Mouse (Mus musculus): Measurements from ENCODE around the gene Ttll4. TPM values are rescaled to one million over a fixed set of nuclear protein-coding genes. Genes with fewer than 3 reads are reported as not detected.

The Ttll4 gene
- total RNA-seq, 1 experiment, result 45.2 TPM

GRCm38 (mm10) chr1:74698791-74699190, 37.2 kb downstream of the Ttll4 start:
- Histone ChIP-seq H3K27ac (ENCODE audit: insufficient read depth, low read depth, low read length, poor library complexity, severe bottlenecking) (no peak overlapping the region), H3K4me3 (ENCODE audit: insufficient read depth in 1 of 2, low read depth in 1 of 2, low read length in 2 of 2, poor library complexity in 1 of 2, severe bottlenecking in 1 of 2) (no peak overlapping the region), H3K4me1 (ENCODE audit: control insufficient read depth in 2 of 2, insufficient read depth in 2 of 2, low read length in 2 of 2, poor library complexity in 1 of 2) (no peaks in the 10 kb centered on the region), H3K9me3 (ENCODE audit: control insufficient read depth, insufficient read depth, low read depth, low read length) (no peaks in the 10 kb centered on the region), H3K36me3 (ENCODE audit: control insufficient read depth, insufficient read depth, low read length, poor library complexity, severe bottlenecking) (peaks cover 29% of the 10 kb centered on the region), H3K9ac (ENCODE audit: insufficient read depth, low read depth, low read length, poor library complexity, severe bottlenecking) (no peak overlapping the region)
- in situ Hi-C loops (cut with MboI; ENCODE audit: low sequenced_read_pairs in 2 of 2, unreplicated experiment in 2 of 2), result no loop called here
- no peak for TF ChIP-seq MAFK (IDR thresholded peaks at IDR 0.05; ENCODE audit: insufficient read depth, low read depth, low read length)
- no peak for TF ChIP-seq HCFC1 (IDR thresholded peaks at IDR 0.05; ENCODE audit: borderline replicate concordance, insufficient read depth, low read length)
- TF ChIP-seq ZC3H11A (IDR thresholded peaks at IDR 0.05; ENCODE audit: borderline replicate concordance, low read depth, low read length), result no peak
- no peak for TF ChIP-seq ZNF384 (IDR thresholded peaks at IDR 0.05; ENCODE audit: low read depth, low read length)
- no peak for TF ChIP-seq CHD2 (IDR thresholded peaks at IDR 0.05; ENCODE audit: low read depth, low read length)
- no peak for DNase-seq (ENCODE audit: low read depth, low spot score)

- Histone ChIP-seq H3K4me3 (ENCODE audit: insufficient read depth in 1 of 2, low read depth in 1 of 2, low read length in 2 of 2, poor library complexity in 1 of 2, severe bottlenecking in 1 of 2) (no peak overlapping the region), H3K9ac (ENCODE audit: insufficient read depth, low read depth, low read length, poor library complexity, severe bottlenecking) (no peak overlapping the region), H3K9me3 (ENCODE audit: control insufficient read depth, insufficient read depth, low read depth, low read length) (no peaks in the 10 kb centered on the region), H3K4me1 (ENCODE audit: control insufficient read depth in 2 of 2, insufficient read depth in 2 of 2, low read length in 2 of 2, poor library complexity in 1 of 2) (no peaks in the 10 kb centered on the region), H3K36me3 (ENCODE audit: control insufficient read depth, insufficient read depth, low read length, poor library complexity, severe bottlenecking) (peaks cover 14% of the 10 kb centered on the region), H3K27ac (ENCODE audit: insufficient read depth, low read depth, low read length, poor library complexity, severe bottlenecking) (no peak overlapping the region)
- in situ Hi-C loops (cut with MboI; ENCODE audit: low sequenced_read_pairs in 2 of 2, unreplicated experiment in 2 of 2), result no loop called here
- TF ChIP-seq MAFK (IDR thresholded peaks at IDR 0.05; ENCODE audit: insufficient read depth, low read depth, low read length) (no peak), ZC3H11A (IDR thresholded peaks at IDR 0.05; ENCODE audit: borderline replicate concordance, low read depth, low read length) (no peak), CHD2 (IDR thresholded peaks at IDR 0.05; ENCODE audit: low read depth, low read length) (no peak), HCFC1 (IDR thresholded peaks at IDR 0.05; ENCODE audit: borderline replicate concordance, insufficient read depth, low read length) (no peak), ZNF384 (IDR thresholded peaks at IDR 0.05; ENCODE audit: low read depth, low read length) (no peak)
- no peak for DNase-seq (ENCODE audit: low read depth, low spot score)
Observed at GRCm38 (mm10) chr1:74702142-74702553, 40.6 kb downstream of the Ttll4 start.

- no peak for DNase-seq (ENCODE audit: low read depth, low spot score)
- Histone ChIP-seq H3K9me3 (ENCODE audit: control insufficient read depth, insufficient read depth, low read depth, low read length) (no peaks in the 10 kb centered on the region), H3K36me3 (ENCODE audit: control insufficient read depth, insufficient read depth, low read length, poor library complexity, severe bottlenecking) (peaks cover under 1% of the 10 kb centered on the region; the same call in 1 of the 2 replicates), H3K4me3 (ENCODE audit: insufficient read depth in 1 of 2, low read depth in 1 of 2, low read length in 2 of 2, poor library complexity in 1 of 2, severe bottlenecking in 1 of 2) (no peak overlapping the region), H3K9ac (ENCODE audit: insufficient read depth, low read depth, low read length, poor library complexity, severe bottlenecking) (no peak overlapping the region), H3K4me1 (ENCODE audit: control insufficient read depth in 2 of 2, insufficient read depth in 2 of 2, low read length in 2 of 2, poor library complexity in 1 of 2) (no peaks in the 10 kb centered on the region), H3K27ac (ENCODE audit: insufficient read depth, low read depth, low read length, poor library complexity, severe bottlenecking) (no peak overlapping the region)
- no peak for TF ChIP-seq HCFC1 (IDR thresholded peaks at IDR 0.05; ENCODE audit: borderline replicate concordance, insufficient read depth, low read length)
- TF ChIP-seq MAFK (IDR thresholded peaks at IDR 0.05; ENCODE audit: insufficient read depth, low read depth, low read length), result no peak
- TF ChIP-seq CHD2 (IDR thresholded peaks at IDR 0.05; ENCODE audit: low read depth, low read length), result no peak
- no peak for TF ChIP-seq ZNF384 (IDR thresholded peaks at IDR 0.05; ENCODE audit: low read depth, low read length)
- TF ChIP-seq ZC3H11A (IDR thresholded peaks at IDR 0.05; ENCODE audit: borderline replicate concordance, low read depth, low read length), result no peak
- in situ Hi-C loops (cut with MboI; ENCODE audit: low sequenced_read_pairs in 2 of 2, unreplicated experiment in 2 of 2), result no loop called here
Observed at GRCm38 (mm10) chr1:74704156-74704555, 42.6 kb downstream of the Ttll4 start.

GRCm38 (mm10) chr1:74705016-74705415, 43.5 kb downstream of the Ttll4 start:
- Histone ChIP-seq H3K36me3 (ENCODE audit: control insufficient read depth, insufficient read depth, low read length, poor library complexity, severe bottlenecking) (no peaks in the 10 kb centered on the region), H3K4me1 (ENCODE audit: control insufficient read depth in 2 of 2, insufficient read depth in 2 of 2, low read length in 2 of 2, poor library complexity in 1 of 2) (no peaks in the 10 kb centered on the region), H3K27ac (ENCODE audit: insufficient read depth, low read depth, low read length, poor library complexity, severe bottlenecking) (no peak overlapping the region), H3K4me3 (ENCODE audit: insufficient read depth in 1 of 2, low read depth in 1 of 2, low read length in 2 of 2, poor library complexity in 1 of 2, severe bottlenecking in 1 of 2) (no peak overlapping the region), H3K9me3 (ENCODE audit: control insufficient read depth, insufficient read depth, low read depth, low read length) (no peaks in the 10 kb centered on the region), H3K9ac (ENCODE audit: insufficient read depth, low read depth, low read length, poor library complexity, severe bottlenecking) (no peak overlapping the region)
- in situ Hi-C loops (cut with MboI; ENCODE audit: low sequenced_read_pairs in 2 of 2, unreplicated experiment in 2 of 2), result no loop called here
- TF ChIP-seq CHD2 (IDR thresholded peaks at IDR 0.05; ENCODE audit: low read depth, low read length) (no peak), HCFC1 (IDR thresholded peaks at IDR 0.05; ENCODE audit: borderline replicate concordance, insufficient read depth, low read length) (no peak), ZC3H11A (IDR thresholded peaks at IDR 0.05; ENCODE audit: borderline replicate concordance, low read depth, low read length) (no peak), MAFK (IDR thresholded peaks at IDR 0.05; ENCODE audit: insufficient read depth, low read depth, low read length) (no peak), ZNF384 (IDR thresholded peaks at IDR 0.05; ENCODE audit: low read depth, low read length) (no peak)
- no peak for DNase-seq (ENCODE audit: low read depth, low spot score)

GRCm38 (mm10) chr1:74709566-74709965, 48.0 kb downstream of the Ttll4 start:
- Histone ChIP-seq H3K36me3 (ENCODE audit: control insufficient read depth, insufficient read depth, low read length, poor library complexity, severe bottlenecking) (no peaks in the 10 kb centered on the region), H3K4me3 (ENCODE audit: insufficient read depth in 1 of 2, low read depth in 1 of 2, low read length in 2 of 2, poor library complexity in 1 of 2, severe bottlenecking in 1 of 2) (no peak overlapping the region), H3K9me3 (ENCODE audit: control insufficient read depth, insufficient read depth, low read depth, low read length) (no peaks in the 10 kb centered on the region), H3K4me1 (ENCODE audit: control insufficient read depth in 2 of 2, insufficient read depth in 2 of 2, low read length in 2 of 2, poor library complexity in 1 of 2) (0 out of 4 replicates have a peak, but pooled peaks cover 0 to 4% of the 10 kb centered on the region in 2 experiments), H3K9ac (ENCODE audit: insufficient read depth, low read depth, low read length, poor library complexity, severe bottlenecking) (no peak overlapping the region), H3K27ac (ENCODE audit: insufficient read depth, low read depth, low read length, poor library complexity, severe bottlenecking) (no peak overlapping the region)
- in situ Hi-C loops (cut with MboI; ENCODE audit: low sequenced_read_pairs in 2 of 2, unreplicated experiment in 2 of 2), result no loop called here
- no peak for TF ChIP-seq MAFK (IDR thresholded peaks at IDR 0.05; ENCODE audit: insufficient read depth, low read depth, low read length)
- no peak for TF ChIP-seq ZNF384 (IDR thresholded peaks at IDR 0.05; ENCODE audit: low read depth, low read length)
- TF ChIP-seq HCFC1 (IDR thresholded peaks at IDR 0.05; ENCODE audit: borderline replicate concordance, insufficient read depth, low read length), result no peak
- TF ChIP-seq ZC3H11A (IDR thresholded peaks at IDR 0.05; ENCODE audit: borderline replicate concordance, low read depth, low read length), result no peak
- DNase-seq (ENCODE audit: low read depth, low spot score), result peak; percentile 17

Data from ES-E14 (cell line).